Mouse (Mus musculus) heart, postnatal 4 days (tissue): ENCODE results near the gene Txk. TPM values are rescaled to one million over a fixed set of nuclear protein-coding genes. Genes with fewer than 3 reads are reported as not detected.

Source experiments
- total RNA-seq, 2 experiments: library from RNA; stranded (reverse); gene quantifications; 2 replicates each; pipeline ENCODE4 v1.2.3; 2021

The Txk gene
- total RNA-seq, 2 experiments from 2014 or later, result 0.23 to 0.45 TPM

Other genes with a start within 250 kb of the Txk start
- gene Corin, start 248.3 kb downstream of the Txk start, total RNA-seq, result 10 to 100 TPM; 57.1 to 57.8 TPM
- gene Nfxl1, start 193.1 kb downstream of the Txk start, total RNA-seq, result 10 to 100 TPM; 10.3 to 11.5 TPM
- not detected for gene Zar1, start 171.5 kb downstream of the Txk start, total RNA-seq
- gene Gm5868, start 165.2 kb downstream of the Txk start, total RNA-seq, result not detected
- gene Cnga1, start 108.5 kb downstream of the Txk start, total RNA-seq, result not detected
- gene Nipal1, start 105.0 kb downstream of the Txk start, total RNA-seq, result under 1 TPM in 1 of 2 experiments, not detected in 1; 0.07 TPM
- gene Tec, start 115.7 kb upstream of the Txk start, total RNA-seq, result 10 to 100 TPM; 13.2 TPM
- 100 to 1,000 TPM; 116 to 121 TPM for gene Slain2, start 161.5 kb upstream of the Txk start, total RNA-seq
- not detected for gene Gm10135, start 221.9 kb upstream of the Txk start, total RNA-seq